ENCODE assay signal across 8 mouse cellular contexts in the genomic region with DNA sequence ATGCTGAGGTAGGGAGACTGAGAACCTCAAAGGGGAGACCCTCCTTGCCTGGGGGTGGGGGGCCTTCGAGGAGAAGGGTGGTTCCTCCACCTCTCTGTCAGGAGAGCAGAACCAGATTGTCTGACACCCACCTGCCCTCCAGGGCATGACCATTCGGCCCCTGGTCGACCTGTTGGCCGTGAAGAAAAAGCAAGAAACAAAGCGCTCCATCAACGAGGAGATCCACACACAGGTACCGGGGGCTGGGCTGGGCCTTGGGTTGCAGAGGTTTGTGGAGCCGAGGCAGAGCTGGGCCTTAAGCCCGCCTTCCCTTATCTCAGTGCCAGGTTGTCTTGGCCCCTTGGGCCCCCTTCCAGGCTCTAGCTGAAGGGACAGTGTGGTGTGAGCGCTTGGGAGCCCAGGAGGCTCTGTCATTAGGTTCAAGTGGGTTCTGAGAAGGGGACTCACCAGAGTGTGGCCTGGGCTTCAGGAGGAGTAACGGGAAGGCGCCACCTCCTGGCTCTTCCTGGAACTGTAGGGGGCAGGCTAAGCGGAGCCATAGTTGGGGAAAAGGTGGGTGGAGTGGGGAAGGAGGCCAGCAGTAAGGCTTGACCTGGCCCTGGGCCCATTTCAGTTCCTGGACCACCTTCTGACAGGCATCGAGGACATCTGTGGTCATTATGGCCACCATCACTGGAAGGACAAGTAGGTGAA. TPM values are rescaled to one million over a fixed set of nuclear protein-coding genes. Genes with fewer than 3 reads are reported as not detected.
A peak's percentile ranks its signal among the peaks of the same experiment; 100 is the strongest.
DNase-seq lines count a peak whose midpoint lies in the region; ATAC-seq and TF ChIP-seq lines count a peak whose summit lies in the region.

No protein-coding gene starts in this region.

- no peak for ATAC-seq in neural tube, embryonic 11.5 days (ENCODE audit: insufficient read depth, low FRiP score, low TSS enrichment)
- ATAC-seq in monocyte, adult 5-6 weeks (replicated peaks; ENCODE audit: insufficient number of reproducible peaks, low FRiP score, low TSS enrichment, poor library complexity, severe bottlenecking), result no peak

- no peaks in the 10 kb centered on the region for H3K4me1 ChIP-seq in neural tube, embryonic 11.5 days (ENCODE audit: control insufficient read depth, insufficient read depth, low read length)

- H3K4me2 ChIP-seq in neural tube, embryonic 11.5 days (ENCODE audit: low read depth), result no peak overlapping the region

- no peak overlapping the region for H3K4me3 ChIP-seq in left cerebral cortex, adult 2 months
- H3K4me3 ChIP-seq in neural tube, embryonic 11.5 days (ENCODE audit: low read depth, low read length), result no peak overlapping the region

- TF ChIP-seq CTCF in left cerebral cortex, adult 2 months (IDR thresholded peaks at IDR 0.05), result peak; percentile 87

- intact Hi-C loops in left cerebral cortex, adult 2 months (cut with DNase I), result loop anchor here (10.0 kb wide), 1 partner anchor 105 kb away; no protein-coding TSS in a partner anchor
- intact Hi-C loops in left cerebral cortex, postnatal 36 days (cut with DNase I), result loop anchor here (5.0 to 10.0 kb wide), 4 partner anchors 52 to 1185 kb away; partner anchors contain the start of gene Slc9a1
- intact Hi-C loops in left cerebral cortex, postnatal 4 days (cut with DNase I), result no loop called here

- no peak overlapping the region for H3K9ac ChIP-seq in neural tube, embryonic 11.5 days (ENCODE audit: low read length)

- no peaks in the 10 kb centered on the region for H3K9me3 ChIP-seq in neural tube, embryonic 11.5 days (ENCODE audit: control insufficient read depth, low read length)

- H3K27me3 ChIP-seq in neural tube, embryonic 11.5 days (ENCODE audit: control insufficient read depth, insufficient read depth, low read length), result no peaks in the 10 kb centered on the region

- DNase-seq in left cerebral cortex, adult 2 months (ENCODE audit: extremely low spot score in 1 of 2, low spot score in 2 of 2), result peak in 1 of 2 experiments; percentile 68
- DNase-seq in left cerebral cortex, postnatal 36 days (ENCODE audit: low spot score in 2 of 2), result no peak
- DNase-seq in MN1 (ENCODE audit: low spot score), result peak; percentile 73
- DNase-seq in c-Kit-positive CD71-negative TER-119-negative erythroid progenitor cells, embryonic 14.5 days (ENCODE audit: low read depth), result peak; percentile 61
- DNase-seq in gastrocnemius, adult 18-20 months (ENCODE audit: low spot score), result peak; percentile 68
- peak; percentile 84 for DNase-seq in left cerebral cortex, postnatal 4 days
- peak; percentile 68 for DNase-seq in neural tube, embryonic 11.5 days (ENCODE audit: low spot score)

- H3K36me3 ChIP-seq in neural tube, embryonic 11.5 days (ENCODE audit: control insufficient read depth, insufficient read depth, low read length), result peaks cover 5% of the 10 kb centered on the region

- WGBS in neural tube, embryonic 11.5 days, result 72% methylated on average over 14 of the region's 14 CpGs

- no peak overlapping the region for H3K27ac ChIP-seq in left cerebral cortex, adult 2 months
- no peak overlapping the region for H3K27ac ChIP-seq in neural tube, embryonic 11.5 days (ENCODE audit: low read depth, low read length)

RNA-seq across cellular contexts. Expression of gene Slc9a1, which starts 50.0 kb away (rescaled TPM):
- 10 to 100 TPM; 49.8 to 53.0 TPM for total RNA-seq in left cerebral cortex, adult 2 months (2021)
- 10 to 100 TPM; 48.8 to 56.9 TPM for total RNA-seq in left cerebral cortex, postnatal 36 days (2021)
- total RNA-seq in gastrocnemius, adult 18-20 months (2021), result 10 to 100 TPM; 10.0 to 11.4 TPM
- total RNA-seq in left cerebral cortex, postnatal 4 days (2021), result 10 to 100 TPM; 30.4 to 36.2 TPM
- polyA plus RNA-seq in neural tube, embryonic 11.5 days (2014; fragmentation: Nextera tagmentation; extraction: Ambion mirVana), result 6.9 TPM in 2 replicates
- 7.0 to 24.9 TPM (median 10.2 TPM) in 3 replicates for total RNA-seq in monocyte, adult 5-6 weeks (2017)

Comparison
In these comparisons a context has a peak if more than half of its experiments do, and no peak if none do; other contexts are left out.
1. DNase-seq: peak in MN1 (single experiment), c-Kit-positive CD71-negative TER-119-negative erythroid progenitor cells, embryonic 14.5 days (single experiment), gastrocnemius, adult 18-20 months (single experiment), left cerebral cortex, postnatal 4 days (single experiment) and neural tube, embryonic 11.5 days (single experiment); none in left cerebral cortex, postnatal 36 days (0 of 2).